Mouse (Mus musculus): ENCODE data around the gene Col4a4. TPM values are rescaled to one million over a fixed set of nuclear protein-coding genes. Genes with fewer than 3 reads are reported as not detected.

Gene Col4a4
- total and polyA plus RNA-seq, 3 experiments = 0.27 TPM; not detected in 2

- no peaks in the 10 kb centered on the region for H3K36me3 ChIP-seq (replicated peaks)
- TF ChIP-seq POLR2AphosphoS5 (IDR thresholded peaks at IDR 0.05; ENCODE audit: insufficient replicate concordance, low read depth, low read length) (no peak), CTCF (IDR thresholded peaks at IDR 0.05; ENCODE audit: low read depth, low read length) (no peak), GATA2 (IDR thresholded peaks at IDR 0.05; ENCODE audit: borderline replicate concordance, low read depth, low read length) (no peak), GATA1 (IDR thresholded peaks at IDR 0.05; ENCODE audit: borderline replicate concordance, low read length) (no peak), TAL1 (conservative IDR thresholded peaks at IDR 0.05; ENCODE audit: low read depth, low read length) (no peak)
- DNase-seq (ENCODE audit: low spot score) (no peak), ATAC-seq (ENCODE audit: extremely low read depth, insufficient number of reproducible peaks, low FRiP score, poor library complexity, severe bottlenecking) (no peak)
- no peaks in the 10 kb centered on the region; the same call in 1 of the 2 replicates for H3K27me3 ChIP-seq (ENCODE audit: insufficient read depth, low read length)
- H3K4me1 ChIP-seq (ENCODE audit: insufficient read depth, low read depth, low read length) = no peaks in the 10 kb centered on the region
- H3K9me3 ChIP-seq (replicated peaks) = no peaks in the 10 kb centered on the region
- no peak overlapping the region for H3K4me3 ChIP-seq (ENCODE audit: low read depth, low read length)
These were observed 41.3 kb downstream of the Col4a4 start for GRCm38 (mm10) chr1:82545199-82545960.

- no peak for ATAC-seq (ENCODE audit: extremely low read depth, insufficient number of reproducible peaks, low FRiP score, poor library complexity, severe bottlenecking)
- no peak for TF ChIP-seq TAL1 (conservative IDR thresholded peaks at IDR 0.05; ENCODE audit: low read depth, low read length)
- TF ChIP-seq CTCF (IDR thresholded peaks at IDR 0.05; ENCODE audit: low read depth, low read length) = no peak
- no peak for TF ChIP-seq GATA2 (IDR thresholded peaks at IDR 0.05; ENCODE audit: borderline replicate concordance, low read depth, low read length)
These were observed 42.0 kb downstream of the Col4a4 start for GRCm38 (mm10) chr1:82544419-82545185.

GRCm38 (mm10) chr1:82543934-82544333, 42.7 kb downstream of the Col4a4 start:
- Histone ChIP-seq H3K27me3 (ENCODE audit: insufficient read depth, low read length) (peaks cover 2% of the 10 kb centered on the region), H3K36me3 (replicated peaks) (no peaks in the 10 kb centered on the region), H3K9me3 (replicated peaks) (no peaks in the 10 kb centered on the region), H3K4me1 (ENCODE audit: insufficient read depth, low read depth, low read length) (no peaks in the 10 kb centered on the region), H3K4me3 (ENCODE audit: low read depth, low read length) (no peak overlapping the region)
- ATAC-seq (ENCODE audit: extremely low read depth, insufficient number of reproducible peaks, low FRiP score, poor library complexity, severe bottlenecking) = no peak
- no peak for DNase-seq (ENCODE audit: low spot score)
- TF ChIP-seq POLR2AphosphoS5 (IDR thresholded peaks at IDR 0.05; ENCODE audit: insufficient replicate concordance, low read depth, low read length) = no peak
- no peak for TF ChIP-seq GATA2 (IDR thresholded peaks at IDR 0.05; ENCODE audit: borderline replicate concordance, low read depth, low read length)
- TF ChIP-seq GATA1 (IDR thresholded peaks at IDR 0.05; ENCODE audit: borderline replicate concordance, low read length) = no peak
- no peak for TF ChIP-seq TAL1 (conservative IDR thresholded peaks at IDR 0.05; ENCODE audit: low read depth, low read length)
- no peak for TF ChIP-seq CTCF (IDR thresholded peaks at IDR 0.05; ENCODE audit: low read depth, low read length)

More at GRCm38 (mm10) chr1:82544419-82545185, 42.0 kb downstream of the Col4a4 start:
- DNase-seq (ENCODE audit: low spot score) = no peak
- no peaks in the 10 kb centered on the region for H3K36me3 ChIP-seq (replicated peaks)
- no peaks in the 10 kb centered on the region for H3K4me1 ChIP-seq (ENCODE audit: insufficient read depth, low read depth, low read length)
- no peaks in the 10 kb centered on the region; the same call in 1 of the 2 replicates for H3K27me3 ChIP-seq (ENCODE audit: insufficient read depth, low read length)
- H3K9me3 ChIP-seq (replicated peaks) = no peaks in the 10 kb centered on the region
- no peak overlapping the region for H3K4me3 ChIP-seq (ENCODE audit: low read depth, low read length)

DNA sequence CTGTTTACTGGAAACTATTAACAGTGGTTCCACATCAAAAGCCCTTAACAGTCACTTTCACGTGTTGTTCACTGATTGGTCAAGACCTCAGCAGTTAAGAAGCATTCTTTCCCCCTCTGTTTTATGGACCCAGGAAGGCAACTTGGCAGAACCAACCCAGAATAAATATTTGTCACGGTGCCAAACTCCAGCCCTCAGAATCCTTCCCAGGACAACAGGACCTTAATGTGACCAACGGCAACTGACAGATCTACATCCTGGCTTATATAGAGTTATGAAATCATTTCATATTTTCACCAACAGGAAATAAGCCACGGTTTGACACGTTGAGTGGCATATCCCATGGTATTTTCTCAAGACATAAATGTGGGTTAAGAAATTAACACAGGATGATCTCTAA, 46.6 kb downstream of the Col4a4 start:
- no peak for ATAC-seq (ENCODE audit: extremely low read depth, insufficient number of reproducible peaks, low FRiP score, poor library complexity, severe bottlenecking)
- no peak for TF ChIP-seq GATA2 (IDR thresholded peaks at IDR 0.05; ENCODE audit: borderline replicate concordance, low read depth, low read length)
- no peak for TF ChIP-seq POLR2AphosphoS5 (IDR thresholded peaks at IDR 0.05; ENCODE audit: insufficient replicate concordance, low read depth, low read length)
- TF ChIP-seq CTCF (IDR thresholded peaks at IDR 0.05; ENCODE audit: low read depth, low read length) = no peak
- no peak for TF ChIP-seq TAL1 (conservative IDR thresholded peaks at IDR 0.05; ENCODE audit: low read depth, low read length)
- TF ChIP-seq GATA1 (IDR thresholded peaks at IDR 0.05; ENCODE audit: borderline replicate concordance, low read length) = no peak
- Histone ChIP-seq H3K4me1 (ENCODE audit: insufficient read depth, low read depth, low read length) (no peaks in the 10 kb centered on the region), H3K4me3 (ENCODE audit: low read depth, low read length) (no peak overlapping the region), H3K27me3 (ENCODE audit: insufficient read depth, low read length) (peaks cover 6% of the 10 kb centered on the region; the same call in 1 of the 2 replicates), H3K36me3 (replicated peaks) (no peaks in the 10 kb centered on the region), H3K9me3 (replicated peaks) (no peaks in the 10 kb centered on the region)
- no peak for DNase-seq (ENCODE audit: low spot score)

GRCm38 (mm10) chr1:82537848-82538247, 48.8 kb downstream of the Col4a4 start:
- DNase-seq (ENCODE audit: low spot score) (no peak), ATAC-seq (ENCODE audit: extremely low read depth, insufficient number of reproducible peaks, low FRiP score, poor library complexity, severe bottlenecking) (no peak)
- peaks cover 6% of the 10 kb centered on the region; the same call in 1 of the 2 replicates for H3K27me3 ChIP-seq (ENCODE audit: insufficient read depth, low read length)
- no peak overlapping the region for H3K4me3 ChIP-seq (ENCODE audit: low read depth, low read length)
- H3K36me3 ChIP-seq (replicated peaks) = no peaks in the 10 kb centered on the region
- TF ChIP-seq POLR2AphosphoS5 (IDR thresholded peaks at IDR 0.05; ENCODE audit: insufficient replicate concordance, low read depth, low read length) (no peak), TAL1 (conservative IDR thresholded peaks at IDR 0.05; ENCODE audit: low read depth, low read length) (no peak), GATA2 (IDR thresholded peaks at IDR 0.05; ENCODE audit: borderline replicate concordance, low read depth, low read length) (no peak), CTCF (IDR thresholded peaks at IDR 0.05; ENCODE audit: low read depth, low read length) (no peak), GATA1 (IDR thresholded peaks at IDR 0.05; ENCODE audit: borderline replicate concordance, low read length) (no peak)
- no peaks in the 10 kb centered on the region for H3K4me1 ChIP-seq (ENCODE audit: insufficient read depth, low read depth, low read length)
- no peaks in the 10 kb centered on the region for H3K9me3 ChIP-seq (replicated peaks)

DNA sequence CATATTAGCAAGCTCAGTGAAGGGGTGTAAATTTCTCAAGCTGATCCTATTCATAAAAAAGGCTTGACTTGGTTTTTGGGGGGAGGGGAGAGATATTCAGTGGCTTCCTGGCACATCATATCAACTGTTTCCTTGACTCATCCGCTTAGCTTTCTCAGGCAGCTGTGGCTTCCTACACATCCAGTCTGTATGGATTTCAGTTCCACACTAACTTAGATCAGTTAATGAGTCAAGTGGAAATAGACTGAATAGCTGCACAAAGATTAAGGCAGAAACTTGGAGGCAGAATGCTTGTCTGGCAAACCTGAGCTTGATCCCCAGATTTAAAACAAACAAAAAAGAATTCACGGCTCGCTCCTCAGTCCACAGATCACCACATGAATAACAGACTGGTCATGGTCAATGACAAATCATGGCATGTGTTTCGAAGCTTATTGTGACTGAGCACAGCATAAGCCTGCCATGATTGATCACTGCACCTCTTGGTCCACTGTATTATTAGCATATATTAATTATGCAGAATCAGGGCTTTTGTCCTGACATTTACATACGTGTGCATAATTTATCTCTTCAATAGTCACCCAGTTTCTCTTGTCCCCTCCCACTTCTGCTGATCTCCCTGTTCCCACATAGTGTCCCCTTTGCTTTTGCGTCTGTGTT, 50.0 kb downstream of the Col4a4 start:
- no peak for DNase-seq (ENCODE audit: low spot score)
- TF ChIP-seq GATA1 (IDR thresholded peaks at IDR 0.05; ENCODE audit: borderline replicate concordance, low read length) = no peak
- H3K36me3 ChIP-seq (replicated peaks) = no peaks in the 10 kb centered on the region
- H3K4me1 ChIP-seq (ENCODE audit: insufficient read depth, low read depth, low read length) = no peaks in the 10 kb centered on the region
- no peak overlapping the region for H3K4me3 ChIP-seq (ENCODE audit: low read depth, low read length)
- no peaks in the 10 kb centered on the region for H3K9me3 ChIP-seq (replicated peaks)
- H3K27me3 ChIP-seq (ENCODE audit: insufficient read depth, low read length) = peaks cover 10% of the 10 kb centered on the region; the same call in 1 of the 2 replicates
- ATAC-seq (ENCODE audit: extremely low read depth, insufficient number of reproducible peaks, low FRiP score, poor library complexity, severe bottlenecking) = no peak

All from G1E (cell line).